Mouse (Mus musculus): ENCODE measurements around the gene Lmtk2.

Lmtk2 gene

DNA sequence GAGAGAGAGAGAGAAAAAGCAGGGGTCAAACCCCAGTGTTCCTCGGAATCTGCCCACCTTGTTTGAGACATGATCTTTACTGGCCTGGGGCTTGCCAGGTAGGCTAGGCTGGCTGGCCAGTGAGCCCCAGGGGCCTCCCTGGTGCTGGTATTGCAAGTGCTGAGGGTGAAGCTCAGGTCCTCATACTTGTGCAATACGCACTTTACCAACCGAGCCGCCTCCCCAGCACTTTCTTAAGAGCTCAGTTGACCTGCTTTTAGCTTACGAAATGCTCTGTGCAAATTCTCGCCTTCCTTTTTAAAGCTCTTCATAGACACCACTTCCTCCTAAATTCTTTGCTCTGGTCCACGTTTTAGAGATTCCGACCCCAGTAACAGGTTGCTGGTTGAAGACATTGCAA is 9.0 kb downstream of the Lmtk2 start:
- CTCF ChIA-PET, result no interaction called here

- CTCF ChIA-PET, result no interaction called here
Measured at GRCm38 (mm10) chr5:144112574-144113438, 12.6 kb downstream of the Lmtk2 start.

- CTCF ChIA-PET, result no interaction called here
Measured at GRCm38 (mm10) chr5:144114068-144114467, 13.8 kb downstream of the Lmtk2 start.

GRCm38 (mm10) chr5:144114970-144115627 is 14.9 kb downstream of the Lmtk2 start:
- CTCF ChIA-PET, result no interaction called here

DNA sequence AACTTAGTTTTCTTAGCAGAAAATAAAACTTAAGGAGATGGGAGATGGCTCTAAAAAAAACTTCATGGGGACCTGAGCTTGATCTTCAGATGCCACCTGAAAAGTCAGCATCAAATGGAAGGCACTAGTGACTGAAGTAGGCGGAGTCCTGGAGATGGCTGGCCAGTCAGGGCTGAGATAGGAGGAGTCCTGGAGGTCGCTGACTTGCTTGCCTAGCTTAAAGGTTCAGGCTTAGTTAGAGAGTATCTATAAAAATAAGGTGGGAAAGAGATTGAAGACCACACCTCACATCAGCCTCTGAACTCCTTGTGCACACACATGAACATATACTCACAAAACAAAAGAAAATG is 15.4 kb downstream of the Lmtk2 start:
- CTCF ChIA-PET, result no interaction called here

DNA sequence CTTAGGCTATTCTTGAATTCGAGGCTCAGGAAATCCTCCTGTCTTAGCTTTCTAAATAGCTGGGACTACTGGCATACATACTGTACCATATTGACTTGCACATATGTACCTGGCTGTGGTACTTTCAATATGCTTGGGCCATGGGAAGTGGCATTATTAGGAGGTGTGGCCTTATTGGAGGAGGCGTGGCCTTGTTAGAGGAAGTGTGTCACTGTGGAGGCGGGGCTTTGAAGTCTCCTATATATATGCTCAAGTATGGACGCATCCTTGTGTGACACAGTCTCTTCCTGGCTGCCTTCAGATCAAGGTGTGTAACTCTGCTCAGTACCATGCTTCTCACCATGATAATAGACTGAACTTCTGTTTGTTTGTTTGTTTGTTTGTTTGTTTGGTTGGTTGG is 18.0 kb downstream of the Lmtk2 start:
- CTCF ChIA-PET, result no interaction called here

GRCm38 (mm10) chr5:144119286-144119685 is 19.1 kb downstream of the Lmtk2 start:
- CTCF ChIA-PET, result no interaction called here

GRCm38 (mm10) chr5:144121489-144121888 is 21.3 kb downstream of the Lmtk2 start:
- CTCF ChIA-PET, result no interaction called here

GRCm38 (mm10) chr5:144125979-144126755 is 25.9 kb downstream of the Lmtk2 start:
- CTCF ChIA-PET, result interaction anchor here (0.7 kb wide), 1 partner anchor 112 kb away, joined by 4 read pairs; the partner anchor contains the start of gene Ccz1

- CTCF ChIA-PET, result no interaction called here
Measured at GRCm38 (mm10) chr5:144143531-144143930, 43.3 kb downstream of the Lmtk2 start.

DNA sequence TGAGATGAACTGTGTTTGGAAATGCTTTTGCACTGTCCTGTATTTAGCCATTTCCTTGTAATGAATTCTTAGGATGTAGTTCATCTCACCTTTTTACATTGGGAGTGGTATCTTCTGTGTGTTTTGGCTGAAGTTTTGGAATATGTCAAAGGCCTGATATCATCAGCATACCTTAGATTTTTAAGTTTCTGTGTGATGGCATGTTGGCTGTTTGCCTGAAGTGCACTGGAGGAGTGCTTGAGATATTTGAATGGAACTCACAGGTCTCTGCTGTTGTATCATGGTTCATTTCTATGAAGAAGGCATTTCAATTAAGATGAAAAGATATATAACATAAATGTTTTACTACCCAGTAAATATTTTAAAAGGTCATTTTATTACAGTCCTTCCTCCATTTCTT is 46.7 kb downstream of the Lmtk2 start:
- CTCF ChIA-PET, result no interaction called here

DNA sequence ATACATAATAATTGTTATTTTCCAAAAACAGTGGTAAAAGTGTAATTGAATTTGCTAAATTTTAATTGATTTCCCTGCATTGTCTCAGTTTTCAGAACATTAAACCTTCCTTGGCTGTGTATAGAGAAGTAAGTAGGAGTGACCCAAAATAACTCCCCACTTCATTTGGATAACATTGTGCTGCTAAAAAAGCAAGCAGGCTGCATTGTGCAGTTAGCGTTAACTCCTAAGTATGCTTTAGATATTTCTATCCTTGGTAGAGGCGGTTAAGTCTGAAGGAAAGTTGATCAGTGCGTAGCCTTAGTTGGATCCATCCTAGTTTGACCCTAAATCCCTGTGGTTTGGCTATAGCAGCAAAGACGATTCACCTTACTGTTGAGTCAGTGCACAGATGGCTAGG is 49.3 kb downstream of the Lmtk2 start:
- CTCF ChIA-PET, result interaction anchor here (0.6 kb wide), 1 partner anchor 16 kb away, joined by 3 read pairs; no protein-coding TSS in a partner anchor

DNA sequence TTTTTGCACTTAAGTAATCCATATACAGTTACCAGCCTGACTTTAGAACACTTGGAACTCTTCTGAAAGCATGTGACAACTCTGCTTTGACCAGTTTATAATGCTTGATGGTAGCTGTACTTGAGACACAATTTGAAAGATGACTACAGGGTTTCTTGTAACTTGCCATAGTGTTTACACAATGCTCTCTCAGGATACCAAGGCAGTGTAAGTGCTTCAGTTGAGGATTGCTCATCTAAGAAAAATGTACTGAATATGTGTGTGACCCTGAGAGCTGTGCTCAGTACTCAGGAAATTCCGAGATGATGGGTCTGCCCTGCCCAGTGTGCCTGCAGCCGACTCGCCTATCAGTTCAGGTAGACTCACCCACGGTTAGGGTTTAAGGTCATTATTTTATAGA is 51.0 kb downstream of the Lmtk2 start:
- CTCF ChIA-PET, result interaction anchor here (0.7 kb wide), 1 partner anchor 14 kb away, joined by 3 read pairs; no protein-coding TSS in a partner anchor

DNA sequence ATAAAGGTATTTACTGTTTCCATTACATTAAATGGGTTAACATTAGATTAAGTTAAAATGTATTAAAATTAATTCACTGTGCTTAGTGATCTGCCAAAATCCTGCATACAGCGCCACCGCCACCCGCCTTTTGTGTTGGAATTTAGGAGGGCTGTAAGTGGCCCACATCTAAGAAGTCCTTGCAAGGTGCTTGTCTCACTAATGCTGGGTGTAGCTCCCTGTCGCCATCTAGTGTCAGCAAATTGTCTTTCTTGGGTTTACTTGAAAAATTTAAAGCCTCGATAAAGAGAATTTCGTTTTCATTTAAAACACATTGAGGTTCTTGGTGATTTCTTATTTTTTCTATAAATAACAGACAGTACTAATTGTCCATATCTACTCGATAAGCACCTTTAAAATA is 54.3 kb downstream of the Lmtk2 start:
- CTCF ChIA-PET, result interaction anchor here (0.9 to 1.0 kb wide), 4 partner anchors 58 to 116 kb away, joined by 3 to 4 read pairs (median 4); no protein-coding TSS in a partner anchor

DNA sequence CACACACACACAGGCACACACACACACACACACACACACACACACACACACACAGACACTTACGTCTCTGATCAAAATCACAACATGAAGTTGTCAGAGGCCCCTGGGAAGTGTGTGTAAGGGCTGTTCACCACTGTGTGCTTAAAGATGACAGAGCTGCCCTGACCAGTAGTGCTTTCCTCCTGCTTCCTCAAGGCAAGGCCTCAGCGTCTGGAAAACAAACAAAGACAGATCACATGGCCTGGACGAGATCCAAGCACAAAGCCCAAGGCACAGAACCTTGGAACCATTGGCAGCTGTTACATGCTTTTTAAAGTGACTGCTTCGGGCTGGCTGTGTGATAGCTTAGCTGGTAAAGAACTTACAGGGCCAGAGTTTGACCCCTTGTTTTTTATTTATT is 58.4 kb downstream of the Lmtk2 start:
- CTCF ChIA-PET, result no interaction called here

- CTCF ChIA-PET, result no interaction called here
Measured at GRCm38 (mm10) chr5:144159137-144159536, 58.9 kb downstream of the Lmtk2 start.

DNA sequence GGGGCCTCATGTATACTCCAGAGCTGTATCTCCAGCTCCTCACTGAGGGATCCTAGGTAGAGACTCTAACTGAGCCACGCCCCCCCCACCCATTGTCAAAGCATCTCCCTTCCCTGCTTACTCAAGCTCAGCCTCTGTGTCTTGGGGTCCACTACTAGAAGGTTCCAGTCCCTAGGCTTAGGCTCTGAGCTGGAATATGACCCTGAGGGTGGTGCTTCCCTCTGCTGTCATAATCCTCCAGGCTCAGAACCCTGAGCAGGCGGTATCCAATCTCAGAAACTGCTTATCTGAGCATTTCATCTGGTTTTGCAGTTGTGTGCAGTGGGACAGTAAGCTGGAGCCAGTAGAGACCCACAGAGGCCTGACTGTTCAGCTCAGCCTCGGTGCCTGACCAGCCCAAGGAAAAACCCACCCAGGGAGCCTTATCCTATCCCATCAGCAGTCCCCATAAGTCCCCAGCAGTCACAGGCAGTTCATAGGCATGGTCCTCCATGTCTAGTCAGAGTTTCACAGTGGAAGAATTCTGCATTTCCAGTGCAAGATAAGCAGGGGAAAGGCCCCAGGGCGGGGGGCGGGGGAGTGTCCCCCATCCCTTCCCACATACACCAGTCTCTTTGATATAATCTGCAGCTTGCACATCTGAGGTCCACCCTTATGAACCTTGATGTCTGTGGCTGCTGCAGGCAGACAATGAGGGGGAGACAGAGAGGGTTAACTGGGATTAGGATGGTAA is 62.0 kb downstream of the Lmtk2 start:
- CTCF ChIA-PET, result interaction anchor here (0.5 kb wide), 1 partner anchor 17 kb away, joined by 8 read pairs; no protein-coding TSS in a partner anchor

DNA sequence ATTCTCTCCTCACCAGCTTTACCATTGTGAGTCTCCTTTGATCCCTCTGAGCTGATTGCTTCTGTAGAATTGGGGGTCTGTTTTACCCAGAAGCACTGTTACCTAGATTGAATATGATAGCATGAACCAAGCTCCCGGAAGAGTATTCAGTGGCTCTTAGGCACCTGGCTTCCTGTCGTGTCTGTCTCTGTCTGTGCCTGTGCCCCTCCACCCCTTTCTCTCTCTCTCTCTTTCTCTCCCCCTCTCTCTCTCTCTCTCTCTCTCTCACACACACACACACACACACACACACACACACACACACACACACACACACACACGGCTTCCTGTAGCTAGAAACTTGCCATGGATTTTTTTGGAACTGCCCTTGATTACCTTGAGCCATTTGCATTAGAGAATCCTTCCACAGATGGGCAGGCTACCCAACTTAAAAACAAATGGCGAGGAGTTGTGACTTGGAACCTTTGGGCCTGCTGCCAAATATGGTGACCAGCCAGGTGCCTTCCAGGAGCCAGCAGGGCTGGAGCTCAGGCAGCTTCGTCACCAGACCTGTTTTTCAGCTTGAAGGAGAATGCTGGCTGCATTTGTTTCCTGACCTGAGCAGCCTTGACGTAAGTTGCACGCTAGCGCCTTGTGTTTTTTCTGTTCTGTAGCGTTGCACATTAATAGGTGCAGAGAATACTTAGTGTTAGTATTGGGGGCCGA is 62.7 kb downstream of the Lmtk2 start:
- CTCF ChIA-PET, result interaction anchor here (0.5 kb wide), 1 partner anchor 17 kb away, joined by 8 read pairs; no protein-coding TSS in a partner anchor

GRCm38 (mm10) chr5:144165756-144166155 is 65.5 kb downstream of the Lmtk2 start:
- CTCF ChIA-PET, result interaction anchor here (0.6 kb wide), 1 partner anchor 15 kb away, joined by 3 read pairs; no protein-coding TSS in a partner anchor

GRCm38 (mm10) chr5:144169275-144169975 is 69.2 kb downstream of the Lmtk2 start:
- CTCF ChIA-PET, result no interaction called here
